Mouse (Mus musculus): ENCODE results near the gene Ric1. TPM values are rescaled to one million over a fixed set of nuclear protein-coding genes. Genes with fewer than 3 reads are reported as not detected.

Gene Ric1
- polyA plus RNA-seq, 1 experiment from 2014 or later: 6.7 TPM

DNA sequence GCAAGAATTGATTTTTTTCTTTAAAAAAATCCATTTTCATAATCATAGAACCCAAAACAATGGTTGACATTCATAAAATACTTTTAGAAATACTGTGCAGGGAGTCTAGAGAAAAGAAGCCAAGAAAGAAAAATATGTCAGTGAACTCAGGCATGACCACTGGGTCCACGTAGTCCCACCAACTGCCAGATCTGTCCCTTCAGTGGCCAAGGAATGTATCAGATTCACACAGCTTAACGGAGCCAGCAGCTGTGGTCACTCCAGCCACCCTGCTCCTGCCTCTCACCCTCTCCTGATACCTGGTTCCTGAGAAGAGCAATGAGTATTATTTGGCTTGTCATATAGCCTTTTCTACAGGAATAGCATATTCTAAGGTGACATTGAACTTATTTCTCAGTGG lies 38.7 kb upstream of the Ric1 start:
- Histone ChIP-seq H3K27ac (ENCODE audit: low read length) (no peak overlapping the region), H3K4me3 (ENCODE audit: low read length) (no peak overlapping the region), H3K9ac (ENCODE audit: low read length) (no peak overlapping the region), H3K36me3 (ENCODE audit: control insufficient read depth, insufficient read depth) (no peaks in the 10 kb centered on the region), H3K27me3 (ENCODE audit: control insufficient read depth, insufficient read depth, low read length) (no peaks in the 10 kb centered on the region), H3K4me2 (ENCODE audit: low read depth, low read length) (no peak overlapping the region), H3K4me1 (ENCODE audit: control insufficient read depth, insufficient read depth, low read length) (no peaks in the 10 kb centered on the region; the same call in 1 of the 2 replicates), H3K9me3 (replicated peaks; ENCODE audit: control insufficient read depth, low read length) (no peaks in the 10 kb centered on the region)
- whole genome bisulfite sequencing: 58% methylated on average over 2 of the region's 2 CpGs
- no peak for ATAC-seq (replicated peaks; ENCODE audit: extremely low read depth, insufficient read depth, low FRiP score)

DNA sequence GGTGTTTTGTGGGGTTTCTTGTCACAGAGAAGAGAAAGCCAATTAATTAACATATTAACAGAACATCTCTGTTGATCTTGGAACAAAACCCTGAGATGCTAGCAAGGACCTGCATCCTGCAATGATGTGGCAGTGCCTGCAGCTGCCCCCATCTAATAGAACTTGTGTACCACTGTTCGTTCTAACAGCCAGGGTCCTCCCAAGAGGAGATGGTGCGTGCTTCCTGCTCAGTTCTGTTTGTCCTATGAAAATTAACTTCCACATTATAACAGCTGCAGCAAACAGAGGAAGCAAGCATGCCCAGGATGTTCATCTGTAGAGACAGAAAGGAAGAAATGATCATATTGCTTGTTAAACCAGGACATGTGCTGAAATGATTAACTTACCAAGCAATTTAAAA lies 37.5 kb upstream of the Ric1 start:
- WGBS: 55% methylated on average over 2 of the region's 2 CpGs
- Histone ChIP-seq H3K27ac (ENCODE audit: low read length) (no peak overlapping the region), H3K27me3 (ENCODE audit: control insufficient read depth, insufficient read depth, low read length) (no peaks in the 10 kb centered on the region), H3K4me2 (ENCODE audit: low read depth, low read length) (no peak overlapping the region), H3K9me3 (replicated peaks; ENCODE audit: control insufficient read depth, low read length) (no peaks in the 10 kb centered on the region), H3K9ac (ENCODE audit: low read length) (no peak overlapping the region), H3K4me1 (ENCODE audit: control insufficient read depth, insufficient read depth, low read length) (no peaks in the 10 kb centered on the region; the same call in 1 of the 2 replicates), H3K36me3 (ENCODE audit: control insufficient read depth, insufficient read depth) (no peaks in the 10 kb centered on the region), H3K4me3 (ENCODE audit: low read length) (no peak overlapping the region)
- ATAC-seq (replicated peaks; ENCODE audit: extremely low read depth, insufficient read depth, low FRiP score): no peak

DNA sequence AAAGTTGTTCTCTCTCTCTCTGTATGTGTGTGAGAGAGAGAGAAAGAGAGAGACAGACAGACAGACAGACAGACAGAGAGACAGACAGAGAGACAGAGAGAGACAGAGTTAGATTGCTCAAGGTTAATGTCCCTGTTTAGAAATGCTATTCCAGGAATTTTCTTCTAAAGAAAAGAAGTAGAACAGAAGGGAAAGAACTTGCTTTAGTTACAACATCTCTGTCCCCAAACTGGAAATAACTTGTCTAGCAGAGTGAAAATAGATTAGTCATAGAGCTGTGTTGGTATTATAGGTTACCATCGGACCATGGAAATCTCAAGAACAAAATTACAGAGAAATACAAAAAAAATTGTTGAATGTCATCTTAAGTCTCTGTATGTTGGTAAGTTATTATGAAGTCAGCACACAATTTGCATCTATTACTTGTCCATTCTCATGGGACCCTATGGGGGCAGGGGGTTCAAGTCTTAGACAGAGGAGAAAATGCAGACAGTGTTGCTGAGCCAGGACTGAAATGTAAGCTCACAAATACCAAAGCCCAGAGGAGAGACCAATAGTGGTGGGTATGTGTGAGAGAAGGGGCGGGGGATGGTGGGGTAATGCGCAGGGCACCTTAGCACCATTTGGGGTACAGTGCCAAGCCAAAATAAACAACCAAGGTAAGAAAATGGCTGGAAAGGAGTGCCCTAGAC lies 36.7 kb upstream of the Ric1 start:
- 83% methylated on average over 3 of the region's 3 CpGs for WGBS
- no peak overlapping the region for H3K9ac ChIP-seq (ENCODE audit: low read length)
- no peak overlapping the region for H3K4me3 ChIP-seq (ENCODE audit: low read length)
- no peak for ATAC-seq (replicated peaks; ENCODE audit: extremely low read depth, insufficient read depth, low FRiP score)
- no peaks in the 10 kb centered on the region; the same call in 1 of the 2 replicates for H3K4me1 ChIP-seq (ENCODE audit: control insufficient read depth, insufficient read depth, low read length)
- no peaks in the 10 kb centered on the region for H3K9me3 ChIP-seq (replicated peaks; ENCODE audit: control insufficient read depth, low read length)
- H3K27me3 ChIP-seq (ENCODE audit: control insufficient read depth, insufficient read depth, low read length): no peaks in the 10 kb centered on the region
- H3K27ac ChIP-seq (ENCODE audit: low read length): no peak overlapping the region
- no peaks in the 10 kb centered on the region for H3K36me3 ChIP-seq (ENCODE audit: control insufficient read depth, insufficient read depth)
- H3K4me2 ChIP-seq (ENCODE audit: low read depth, low read length): no peak overlapping the region

DNA sequence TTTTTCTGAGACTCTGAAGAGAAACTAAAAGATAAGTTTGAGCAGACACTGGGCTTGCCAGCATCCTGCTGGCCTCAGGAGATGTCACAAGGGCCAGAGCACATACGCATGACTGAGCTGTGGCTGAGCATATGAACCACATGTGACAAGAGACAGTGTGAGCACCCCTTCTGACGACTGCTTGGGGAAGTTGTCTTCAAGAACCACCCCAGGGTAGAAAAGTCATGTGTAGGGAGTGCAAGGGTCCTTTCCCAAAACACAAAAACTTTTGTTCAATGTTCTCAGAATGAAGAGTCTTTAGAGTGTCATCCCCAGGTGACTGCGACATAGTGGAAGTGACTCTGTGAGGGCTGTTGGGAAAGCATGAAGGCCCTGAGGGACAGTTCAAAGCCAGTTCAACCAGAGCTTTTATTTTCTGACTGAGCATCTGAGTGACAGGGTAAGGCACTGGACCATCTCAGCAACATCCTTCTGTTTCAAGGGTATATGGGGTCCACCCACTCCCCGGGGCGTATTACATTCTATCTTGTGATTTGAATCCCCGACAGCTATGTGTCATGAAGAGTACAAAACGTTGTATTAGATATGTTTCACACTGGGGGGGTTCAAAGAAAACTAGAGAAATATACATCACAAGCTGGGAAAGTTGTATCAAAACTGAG lies 35.4 kb upstream of the Ric1 start:
- 82% methylated on average over 7 of the region's 7 CpGs for WGBS
- no peaks in the 10 kb centered on the region; the same call in 1 of the 2 replicates for H3K4me1 ChIP-seq (ENCODE audit: control insufficient read depth, insufficient read depth, low read length)
- H3K4me2 ChIP-seq (ENCODE audit: low read depth, low read length): no peak overlapping the region
- ATAC-seq (replicated peaks; ENCODE audit: extremely low read depth, insufficient read depth, low FRiP score): no peak
- no peak overlapping the region for H3K9ac ChIP-seq (ENCODE audit: low read length)
- no peaks in the 10 kb centered on the region for H3K9me3 ChIP-seq (replicated peaks; ENCODE audit: control insufficient read depth, low read length)
- no peak overlapping the region for H3K27ac ChIP-seq (ENCODE audit: low read length)
- H3K4me3 ChIP-seq (ENCODE audit: low read length): no peak overlapping the region
- H3K27me3 ChIP-seq (ENCODE audit: control insufficient read depth, insufficient read depth, low read length): no peaks in the 10 kb centered on the region
- H3K36me3 ChIP-seq (ENCODE audit: control insufficient read depth, insufficient read depth): no peaks in the 10 kb centered on the region

DNA sequence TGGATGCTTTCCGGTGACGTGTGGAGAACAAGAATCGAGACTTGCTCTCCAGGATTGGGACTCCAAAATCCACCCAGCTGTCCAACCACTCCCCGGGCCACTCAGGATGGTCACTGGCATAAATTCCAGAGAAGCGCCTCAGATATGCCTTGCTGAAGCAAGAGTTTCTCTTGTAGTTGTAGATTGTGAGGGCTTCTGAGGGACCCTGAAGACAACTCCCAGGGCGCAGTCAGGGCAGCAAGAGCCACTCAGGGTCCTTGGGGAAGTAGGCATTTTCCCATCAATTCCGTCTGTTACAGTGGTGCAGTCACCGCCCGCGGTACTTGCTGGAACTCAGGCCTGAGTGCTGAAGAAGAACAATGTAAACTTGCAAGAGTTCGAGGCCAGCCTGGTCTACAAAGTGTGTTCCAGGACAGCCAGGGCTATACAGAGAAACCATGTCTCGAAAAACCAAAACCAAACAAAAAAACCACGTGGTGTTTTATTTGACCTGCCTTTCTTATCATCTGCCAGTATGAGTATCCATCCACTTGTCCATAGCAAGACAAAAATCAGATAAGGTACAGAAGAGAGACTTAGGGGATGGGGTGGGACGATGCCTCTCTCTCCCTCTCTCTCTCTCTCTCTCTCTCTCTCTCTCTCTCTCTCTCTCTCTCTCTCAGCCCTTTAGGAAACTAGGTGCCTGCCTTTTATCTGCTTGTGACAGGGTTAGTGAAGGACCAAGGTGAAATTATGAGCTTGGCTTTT lies 34.6 kb upstream of the Ric1 start:
- Histone ChIP-seq H3K4me3 (ENCODE audit: low read length) (no peak overlapping the region), H3K27me3 (ENCODE audit: control insufficient read depth, insufficient read depth, low read length) (no peaks in the 10 kb centered on the region), H3K27ac (ENCODE audit: low read length) (no peak overlapping the region), H3K9ac (ENCODE audit: low read length) (peak overlapping the region; percentile 13; the same call in 1 of the 2 replicates), H3K4me2 (ENCODE audit: low read depth, low read length) (no peak overlapping the region), H3K4me1 (ENCODE audit: control insufficient read depth, insufficient read depth, low read length) (no peaks in the 10 kb centered on the region; the same call in 1 of the 2 replicates), H3K9me3 (replicated peaks; ENCODE audit: control insufficient read depth, low read length) (no peaks in the 10 kb centered on the region), H3K36me3 (ENCODE audit: control insufficient read depth, insufficient read depth) (no peaks in the 10 kb centered on the region)
- WGBS: 85% methylated on average over 14 of the region's 14 CpGs
- no peak for ATAC-seq (replicated peaks; ENCODE audit: extremely low read depth, insufficient read depth, low FRiP score)

DNA sequence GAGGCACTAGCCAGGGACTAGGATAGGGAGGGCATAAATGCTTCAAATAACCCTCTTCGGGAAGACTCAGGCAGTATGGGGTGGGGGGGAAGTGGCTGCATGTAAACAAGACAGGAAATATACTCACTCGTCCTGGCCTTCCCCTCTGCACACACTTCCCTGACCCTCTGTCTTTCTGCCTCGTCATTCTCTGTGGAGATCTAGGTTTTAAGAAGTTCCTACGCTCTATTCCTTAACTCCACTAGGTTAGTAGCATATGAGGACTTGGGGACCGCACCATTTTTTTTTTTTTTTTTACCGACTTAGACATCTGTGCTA lies 34.0 kb upstream of the Ric1 start:
- ATAC-seq (replicated peaks; ENCODE audit: extremely low read depth, insufficient read depth, low FRiP score): no peak
- H3K36me3 ChIP-seq (ENCODE audit: control insufficient read depth, insufficient read depth): no peaks in the 10 kb centered on the region
- H3K4me3 ChIP-seq (ENCODE audit: low read length): no peak overlapping the region
- H3K9me3 ChIP-seq (replicated peaks; ENCODE audit: control insufficient read depth, low read length): no peaks in the 10 kb centered on the region
- H3K4me1 ChIP-seq (ENCODE audit: control insufficient read depth, insufficient read depth, low read length): no peaks in the 10 kb centered on the region; the same call in 1 of the 2 replicates
- 35% methylated on average over 6 of the region's 6 CpGs for WGBS
- no peak overlapping the region for H3K27ac ChIP-seq (ENCODE audit: low read length)
- H3K9ac ChIP-seq (ENCODE audit: low read length): peak overlapping the region; percentile 13; the same call in 1 of the 2 replicates
- H3K27me3 ChIP-seq (ENCODE audit: control insufficient read depth, insufficient read depth, low read length): no peaks in the 10 kb centered on the region
- no peak overlapping the region for H3K4me2 ChIP-seq (ENCODE audit: low read depth, low read length)

DNA sequence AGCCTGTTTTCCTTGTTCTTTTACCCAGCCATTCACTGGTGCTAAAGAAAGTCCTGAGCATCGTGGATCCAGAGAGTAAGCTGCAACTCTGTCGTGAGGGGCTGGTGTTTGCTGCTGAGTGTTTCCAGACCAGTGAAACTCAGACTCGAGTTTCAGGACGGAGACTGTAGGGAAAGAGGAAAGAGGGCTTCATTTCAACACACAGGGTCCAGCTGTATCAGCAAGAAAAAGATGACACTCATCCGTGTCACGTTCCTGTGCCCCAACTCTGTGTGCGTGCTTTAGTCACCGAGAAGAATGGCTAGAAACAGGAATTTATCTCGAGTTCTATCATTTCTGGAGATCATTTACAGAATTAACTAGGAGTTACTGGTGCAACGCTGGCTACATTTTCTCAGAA lies 33.7 kb upstream of the Ric1 start:
- no peak for ATAC-seq (replicated peaks; ENCODE audit: extremely low read depth, insufficient read depth, low FRiP score)
- Histone ChIP-seq H3K4me1 (ENCODE audit: control insufficient read depth, insufficient read depth, low read length) (no peaks in the 10 kb centered on the region; the same call in 1 of the 2 replicates), H3K4me3 (ENCODE audit: low read length) (no peak overlapping the region)

DNA sequence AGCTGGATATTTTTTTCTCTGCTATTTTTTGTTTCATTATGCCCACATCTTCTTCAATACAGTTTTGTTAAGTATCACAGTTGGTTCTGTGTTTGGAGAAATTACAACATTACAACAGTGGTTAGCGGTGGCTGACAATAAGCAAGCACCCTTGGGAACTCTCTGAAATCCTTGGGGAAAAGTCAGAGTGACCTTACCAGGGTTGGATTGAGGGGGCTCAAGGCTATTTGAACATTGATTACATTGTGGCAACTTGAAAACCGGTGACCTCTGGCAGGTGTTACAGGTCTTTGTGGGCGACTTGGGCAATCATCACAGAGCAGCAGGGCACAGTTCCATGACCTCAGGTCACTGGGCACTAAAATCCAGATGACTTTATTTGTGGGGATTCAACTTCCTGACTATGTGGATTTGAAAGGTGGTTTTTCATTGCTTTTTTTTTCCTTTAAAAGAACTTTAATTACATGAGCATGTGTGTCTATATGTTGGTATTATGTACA lies 32.2 kb upstream of the Ric1 start:
- no peaks in the 10 kb centered on the region for H3K9me3 ChIP-seq (replicated peaks; ENCODE audit: control insufficient read depth, low read length)
- 80% methylated on average over 3 of the region's 3 CpGs for WGBS
- H3K36me3 ChIP-seq (ENCODE audit: control insufficient read depth, insufficient read depth): no peaks in the 10 kb centered on the region

More for the DNA sequence above, 33.7 kb upstream of the Ric1 start:
- H3K9ac ChIP-seq (ENCODE audit: low read length): no peak overlapping the region
- no peak overlapping the region for H3K27ac ChIP-seq (ENCODE audit: low read length)
- H3K36me3 ChIP-seq (ENCODE audit: control insufficient read depth, insufficient read depth): no peaks in the 10 kb centered on the region
- no peak overlapping the region for H3K4me2 ChIP-seq (ENCODE audit: low read depth, low read length)
- H3K9me3 ChIP-seq (replicated peaks; ENCODE audit: control insufficient read depth, low read length): no peaks in the 10 kb centered on the region
- H3K27me3 ChIP-seq (ENCODE audit: control insufficient read depth, insufficient read depth, low read length): no peaks in the 10 kb centered on the region
- WGBS: 39% methylated on average over 10 of the region's 10 CpGs

DNA sequence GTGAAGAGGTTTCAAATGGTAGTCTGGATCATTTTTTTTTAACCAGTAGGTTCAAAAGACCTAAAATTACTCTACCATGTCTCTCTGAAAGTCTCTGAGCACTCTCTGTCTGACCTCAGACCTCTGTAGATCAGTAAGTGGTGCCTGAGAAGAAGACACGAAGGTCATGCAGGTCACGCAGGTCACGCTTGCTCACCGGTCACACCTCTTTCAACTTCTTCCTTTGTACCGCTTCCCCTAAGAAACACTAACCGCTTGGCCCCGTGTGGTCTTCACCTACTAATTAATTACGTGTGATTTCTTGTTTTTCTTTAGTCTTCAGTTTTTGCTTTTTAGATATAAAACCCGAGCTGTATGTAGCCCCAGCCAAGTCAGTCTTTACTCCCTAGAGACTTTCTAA lies 30.6 kb upstream of the Ric1 start:
- Histone ChIP-seq H3K27me3 (ENCODE audit: control insufficient read depth, insufficient read depth, low read length) (no peaks in the 10 kb centered on the region), H3K4me3 (ENCODE audit: low read length) (no peak overlapping the region), H3K9ac (ENCODE audit: low read length) (no peak overlapping the region), H3K4me1 (ENCODE audit: control insufficient read depth, insufficient read depth, low read length) (no peaks in the 10 kb centered on the region; the same call in 1 of the 2 replicates), H3K27ac (ENCODE audit: low read length) (no peak overlapping the region), H3K4me2 (ENCODE audit: low read depth, low read length) (no peak overlapping the region), H3K36me3 (ENCODE audit: control insufficient read depth, insufficient read depth) (no peaks in the 10 kb centered on the region), H3K9me3 (replicated peaks; ENCODE audit: control insufficient read depth, low read length) (no peaks in the 10 kb centered on the region)
- WGBS: 84% methylated on average over 9 of the region's 9 CpGs
- ATAC-seq (replicated peaks; ENCODE audit: extremely low read depth, insufficient read depth, low FRiP score): no peak

More for the DNA sequence above, 32.2 kb upstream of the Ric1 start:
- no peak overlapping the region for H3K4me3 ChIP-seq (ENCODE audit: low read length)
- ATAC-seq (replicated peaks; ENCODE audit: extremely low read depth, insufficient read depth, low FRiP score): no peak
- H3K27me3 ChIP-seq (ENCODE audit: control insufficient read depth, insufficient read depth, low read length): no peaks in the 10 kb centered on the region
- no peak overlapping the region for H3K4me2 ChIP-seq (ENCODE audit: low read depth, low read length)
- no peak overlapping the region for H3K9ac ChIP-seq (ENCODE audit: low read length)
- no peak overlapping the region for H3K27ac ChIP-seq (ENCODE audit: low read length)
- no peaks in the 10 kb centered on the region; the same call in 1 of the 2 replicates for H3K4me1 ChIP-seq (ENCODE audit: control insufficient read depth, insufficient read depth, low read length)

Data from heart, embryonic 16.5 days (tissue).